Mouse (Mus musculus) kidney, embryonic 16.5 days (tissue): Measurements from ENCODE around the gene Mlkl. TPM values are rescaled to one million over a fixed set of nuclear protein-coding genes. Genes with fewer than 3 reads are reported as not detected.
"Not testable (repeated sequence)": the region's sequence is repeated elsewhere in the genome, so short reads cannot be mapped to it uniquely, and the experiment has no call there.

Source experiments
- ATAC-seq: fragments of 200-750 bp; cut with Nextera tagmentation; 2 replicates; pipeline ENCODE4 v1.8.0; 2017; ENCODE audit warnings: moderate TSS enrichment; ENCODE audit not compliant: low FRiP score, low TSS enrichment
- H3K27ac ChIP-seq: fragments of 300-500 bp; sonication (generic); 2 replicates; pipeline ENCODE4 v1.5.1; 2014; ENCODE audit warnings: low read length
- H3K27me3 ChIP-seq: fragments of 300-500 bp; sonication (generic); 2 replicates; pipeline ENCODE4 v1.6.1; 2014; ENCODE audit warnings: low read length, control low read depth, mixed read lengths; ENCODE audit not compliant: insufficient read depth
- H3K36me3 ChIP-seq: fragments of 300-500 bp; sonication (generic); 2 replicates; pipeline ENCODE4 v1.6.1; 2014; ENCODE audit warnings: low read length, control low read depth, mixed read lengths; ENCODE audit not compliant: insufficient read depth
- H3K4me1 ChIP-seq: fragments of 300-500 bp; sonication (generic); 2 replicates; pipeline ENCODE4 v1.6.1; 2014; ENCODE audit warnings: low read length, control low read depth, mixed read lengths; ENCODE audit not compliant: insufficient read depth
- H3K4me2 ChIP-seq: fragments of 300-500 bp; sonication (generic); replicated peaks from 2 replicates; pipeline ENCODE4 v1.6.1; 2014; ENCODE audit warnings: low read depth, low read length
- H3K4me3 ChIP-seq: fragments of 300-500 bp; sonication (generic); 2 replicates; pipeline ENCODE4 v1.5.1; 2014; ENCODE audit warnings: mild to moderate bottlenecking, low read length
- H3K9ac ChIP-seq: fragments of 300-500 bp; sonication (generic); replicated peaks from 2 replicates; pipeline ENCODE4 v1.6.1; 2014; ENCODE audit warnings: low read length
- H3K9me3 ChIP-seq: fragments of 300-500 bp; sonication (generic); 2 replicates; pipeline ENCODE4 v1.6.1; 2016; ENCODE audit warnings: low read length, control low read depth
- WGBS: fragments of 180-500 bp; shearing (Covaris S2); extraction: QIAGEN DNeasy Blood & Tissue Kit; methylation state at CpG from one replicate; pipeline ENCODE4 v1.1.7; 2014; 5-methylcytosine and 5-hydroxymethylcytosine counted together
- polyA plus RNA-seq: library from polyadenylated mRNA; unstranded; fragments of >200 nt; fragmentation: Nextera tagmentation; extraction: Ambion mirVana; gene quantifications from 2 replicates; pipeline ENCODE4 v1.2.1, GENCODE M21; 2015

The Mlkl gene
- polyA plus RNA-seq, 1 experiment from 2014 or later = 2.5 TPM

- peaks cover 16% of the 10 kb centered on the region for H3K36me3 ChIP-seq
- H3K4me3 ChIP-seq = peak within 1 kb of the TSS; percentile 94
- ATAC-seq = peak; percentile 99
- peaks cover 9% of the 10 kb centered on the region for H3K4me1 ChIP-seq
- H3K4me2 ChIP-seq = peak within 1 kb of the TSS; percentile 64
- H3K27ac ChIP-seq = peak within 1 kb of the TSS; percentile 94
- 0% methylated on average over 58 of the region's 67 CpGs for WGBS
- no peaks in the 10 kb centered on the region for H3K9me3 ChIP-seq
- peak within 1 kb of the TSS; percentile 96 for H3K9ac ChIP-seq
- no peaks in the 10 kb centered on the region for H3K27me3 ChIP-seq
Observed at GRCm38 (mm10) chr8:111299821-111300568, 38.0 kb downstream of the Mlkl start, which contains the start of gene Rfwd3. Gene Rfwd3 (minus strand): TSS chr8:111300222.

- Histone ChIP-seq H3K27me3 (no peaks in the 10 kb centered on the region), H3K9me3 (no peaks in the 10 kb centered on the region), H3K4me2 (peak overlapping the region; percentile 64), H3K9ac (peak overlapping the region; percentile 96), H3K27ac (peak overlapping the region; percentile 94), H3K36me3 (peaks cover 21% of the 10 kb centered on the region), H3K4me3 (peak overlapping the region; percentile 94), H3K4me1 (peaks cover 9% of the 10 kb centered on the region)
- WGBS = under 1% methylated on average over 28 of the region's 28 CpGs
- peak; percentile 29; the same call in 1 of the 2 replicates for ATAC-seq
Observed at GRCm38 (mm10) chr8:111299363-111299820, 38.6 kb downstream of the Mlkl start.

DNA sequence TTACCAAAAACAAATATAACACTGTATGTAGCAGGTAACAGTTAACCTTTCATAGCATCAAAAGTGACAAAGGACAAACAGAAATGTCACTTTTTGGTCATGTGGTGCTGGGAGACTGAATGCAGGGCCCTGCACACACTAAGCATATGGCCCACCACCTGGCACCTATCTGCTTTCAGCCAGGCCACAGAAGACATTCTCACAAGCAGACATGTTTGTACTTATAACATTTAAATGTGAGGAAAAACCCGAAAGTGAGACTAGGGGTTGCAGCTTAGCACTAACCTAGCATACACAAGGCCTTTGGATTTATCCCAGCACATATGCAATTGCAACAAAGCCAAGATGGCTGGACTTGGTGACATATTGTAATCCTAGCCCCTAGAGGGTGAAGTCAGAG, 40.0 kb downstream of the Mlkl start:
- peaks cover 33% of the 10 kb centered on the region for H3K36me3 ChIP-seq
- H3K4me3 ChIP-seq = no peak overlapping the region
- no peak overlapping the region for H3K9ac ChIP-seq
- H3K4me2 ChIP-seq = 0 out of 2 replicates have a peak overlapping the region, but pooled peaks have one; percentile 64
- 79% methylated on average over 1 of the region's 1 CpGs for WGBS
- H3K4me1 ChIP-seq = peaks cover 9% of the 10 kb centered on the region
- H3K27ac ChIP-seq = no peak overlapping the region
- ATAC-seq = no peak
- H3K9me3 ChIP-seq = no peaks in the 10 kb centered on the region
- H3K27me3 ChIP-seq = no peaks in the 10 kb centered on the region

- Histone ChIP-seq H3K27ac (no peak overlapping the region), H3K36me3 (peaks cover 66% of the 10 kb centered on the region), H3K4me1 (no peaks in the 10 kb centered on the region), H3K4me3 (no peak overlapping the region), H3K4me2 (no peak overlapping the region), H3K27me3 (no peaks in the 10 kb centered on the region), H3K9ac (no peak overlapping the region), H3K9me3 (no peaks in the 10 kb centered on the region)
- no peak for ATAC-seq
- 57% methylated on average over 7 of the region's 7 CpGs for WGBS
Observed at GRCm38 (mm10) chr8:111291733-111292132, 46.2 kb downstream of the Mlkl start.

- no peak for ATAC-seq
- 95% methylated on average over 7 of the region's 7 CpGs for WGBS
- Histone ChIP-seq H3K9me3 (no peaks in the 10 kb centered on the region), H3K9ac (no peak overlapping the region), H3K4me3 (no peak overlapping the region), H3K36me3 (peaks cover 68% of the 10 kb centered on the region), H3K4me1 (no peaks in the 10 kb centered on the region), H3K27ac (no peak overlapping the region), H3K27me3 (no peaks in the 10 kb centered on the region), H3K4me2 (no peak overlapping the region)
Observed at GRCm38 (mm10) chr8:111290586-111290985, 47.4 kb downstream of the Mlkl start.

DNA sequence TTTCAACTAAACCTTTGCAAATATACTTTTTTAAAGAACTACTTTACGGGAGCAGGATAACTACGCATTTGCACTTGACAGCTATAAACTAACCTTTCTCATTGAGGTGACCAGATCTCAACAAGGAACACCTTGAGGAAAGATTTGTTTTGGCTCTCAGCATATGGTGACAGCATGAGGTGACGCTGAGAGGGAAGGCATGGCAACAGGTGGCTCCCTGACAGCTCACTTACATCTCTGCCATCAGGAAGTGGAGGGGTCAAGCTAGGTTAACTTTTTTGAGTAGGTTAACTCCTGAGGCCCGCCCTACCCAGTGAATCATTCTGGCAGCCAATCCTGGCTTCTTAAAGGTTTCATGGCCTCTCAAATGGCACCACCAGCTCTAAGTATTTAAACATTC, 52.4 kb downstream of the Mlkl start:
- H3K4me3 ChIP-seq = no peak overlapping the region
- H3K9me3 ChIP-seq = no peaks in the 10 kb centered on the region
- no peaks in the 10 kb centered on the region for H3K4me1 ChIP-seq
- no peak overlapping the region for H3K4me2 ChIP-seq
- ATAC-seq = no peak
- WGBS = 57% methylated on average over 4 of the region's 4 CpGs
- H3K9ac ChIP-seq = no peak overlapping the region
- H3K27me3 ChIP-seq = no peaks in the 10 kb centered on the region
- H3K36me3 ChIP-seq = peaks cover 82% of the 10 kb centered on the region
- H3K27ac ChIP-seq = no peak overlapping the region

DNA sequence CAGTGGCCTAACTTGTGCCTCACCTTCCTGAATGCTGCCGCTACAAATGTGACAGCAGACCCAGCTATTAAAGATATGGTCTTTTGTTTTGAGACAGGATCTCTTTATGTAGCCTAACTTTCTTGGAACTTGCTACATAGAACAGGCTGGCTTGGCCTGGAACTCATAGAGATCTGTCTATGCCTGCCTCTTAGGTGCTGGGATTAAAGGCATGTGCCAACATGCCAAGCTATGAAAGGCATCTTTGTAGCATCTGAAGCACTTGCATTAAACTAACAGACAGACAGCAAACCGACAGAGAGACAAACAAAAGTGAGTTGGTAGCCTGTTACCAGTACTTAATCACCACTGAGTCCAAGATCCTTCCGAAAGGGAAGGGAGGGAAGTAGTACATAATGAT, 55.9 kb downstream of the Mlkl start:
- Histone ChIP-seq H3K4me3 (no peak overlapping the region), H3K27ac (no peak overlapping the region), H3K36me3 (peaks cover 87% of the 10 kb centered on the region), H3K4me1 (no peaks in the 10 kb centered on the region), H3K9me3 (no peaks in the 10 kb centered on the region), H3K4me2 (no peak overlapping the region), H3K9ac (no peak overlapping the region), H3K27me3 (no peaks in the 10 kb centered on the region)
- WGBS = 95% methylated on average over 3 of the region's 3 CpGs
- no peak for ATAC-seq

- no peak overlapping the region for H3K4me3 ChIP-seq
- no peak for ATAC-seq
- 54% methylated on average over 2 of the region's 2 CpGs for WGBS
- H3K4me2 ChIP-seq = no peak overlapping the region
- H3K4me1 ChIP-seq = no peaks in the 10 kb centered on the region
- no peaks in the 10 kb centered on the region for H3K27me3 ChIP-seq
- H3K9me3 ChIP-seq = peaks cover 5% of the 10 kb centered on the region; the same call in 1 of the 2 replicates
- no peak overlapping the region for H3K27ac ChIP-seq
- H3K9ac ChIP-seq = no peak overlapping the region
- peaks cover 8% of the 10 kb centered on the region for H3K36me3 ChIP-seq
Observed at GRCm38 (mm10) chr8:111268277-111268676, 69.7 kb downstream of the Mlkl start.

DNA sequence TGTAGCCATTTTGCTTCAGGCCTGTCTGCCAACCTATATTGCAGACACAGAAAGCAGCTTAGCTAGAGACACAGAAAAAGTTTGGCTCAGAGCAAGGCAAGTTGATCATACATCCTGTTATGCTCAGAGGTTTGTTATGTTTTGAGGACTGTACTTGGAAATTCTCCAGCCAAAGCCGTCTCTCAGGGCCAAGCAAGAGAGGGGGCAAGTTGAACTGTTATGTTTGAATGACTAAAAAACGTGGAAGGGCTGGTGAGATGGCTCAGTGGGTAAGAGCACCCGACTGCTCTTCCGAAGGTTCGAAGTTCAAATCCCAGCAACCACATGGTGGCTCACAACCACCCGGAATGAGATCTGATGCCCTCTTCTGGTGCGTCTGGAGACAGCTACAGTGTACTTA, 71.8 kb downstream of the Mlkl start:
- not testable (repeated sequence) for H3K36me3 ChIP-seq, ATAC-seq, H3K9me3 ChIP-seq, H3K9ac ChIP-seq, H3K4me1 ChIP-seq, H3K27ac ChIP-seq, H3K4me3 ChIP-seq, H3K4me2 ChIP-seq, H3K27me3 ChIP-seq
- 80% methylated on average over 7 of the region's 7 CpGs for WGBS

DNA sequence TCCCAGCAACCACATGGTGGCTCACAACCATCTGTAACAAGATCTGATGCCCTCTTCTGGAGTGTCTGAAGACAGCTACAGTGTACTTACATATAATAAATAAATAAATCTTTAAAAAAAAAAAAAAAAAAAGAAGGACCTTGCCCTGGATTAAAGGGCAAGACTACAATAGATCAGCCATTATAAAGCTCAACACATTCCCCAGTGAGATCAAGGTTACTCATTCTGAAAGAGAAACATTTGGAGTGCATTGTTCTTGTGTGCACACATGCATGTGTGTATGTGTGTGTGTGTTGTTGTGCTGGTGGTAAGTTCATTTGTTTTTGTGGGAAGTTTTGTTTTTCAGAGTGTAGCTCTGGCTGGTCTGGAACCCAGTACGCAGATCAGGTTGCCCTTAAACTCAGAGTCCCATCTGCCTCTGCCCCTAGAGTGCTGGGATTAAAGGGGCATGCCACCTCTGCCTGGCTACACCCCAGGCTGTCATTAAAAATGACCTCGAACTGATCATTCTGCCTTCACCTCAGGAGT, 73.2 kb downstream of the Mlkl start:
- Histone ChIP-seq H3K4me3 (no peak overlapping the region), H3K36me3 (no peaks in the 10 kb centered on the region), H3K27me3 (no peaks in the 10 kb centered on the region), H3K4me1 (peaks cover 5% of the 10 kb centered on the region; the same call in 1 of the 2 replicates), H3K4me2 (no peak overlapping the region), H3K27ac (no peak overlapping the region), H3K9me3 (peaks cover 5% of the 10 kb centered on the region; the same call in 1 of the 2 replicates), H3K9ac (no peak overlapping the region)
- no peak for ATAC-seq
- 69% methylated on average over 2 of the region's 2 CpGs for WGBS
